Mouse (Mus musculus) liver, adult 2 months (tissue): ENCODE data around the gene Arpc5.

Experiments
- CTCF ChIP-seq: fragments of 200-500 bp; IDR thresholded peaks from 2 replicates; pipeline ENCODE4 v1.5.1; 2011; ENCODE audit warnings: low read depth, low read length, control low read depth
- POLR2A ChIP-seq: fragments of 200-500 bp; IDR thresholded peaks from 2 replicates; pipeline ENCODE4 v1.6.1; 2011; ENCODE audit warnings: low read length, control low read depth; ENCODE audit not compliant: insufficient read depth; ENCODE audit errors: extremely low read depth

- no peak for TF ChIP-seq POLR2A
- no peak for TF ChIP-seq CTCF
Observed at GRCm38 (mm10) chr1:152784620-152785019, 18.3 kb downstream of the Arpc5 start.
